Mouse (Mus musculus): ENCODE measurements around the gene Churc1. TPM values are rescaled to one million over a fixed set of nuclear protein-coding genes. Genes with fewer than 3 reads are reported as not detected.

The Churc1 gene
- polyA plus RNA-seq (2016; fragmentation: Nextera tagmentation; extraction: Ambion mirVana): 132 and 135 TPM in 2 replicates

DNA sequence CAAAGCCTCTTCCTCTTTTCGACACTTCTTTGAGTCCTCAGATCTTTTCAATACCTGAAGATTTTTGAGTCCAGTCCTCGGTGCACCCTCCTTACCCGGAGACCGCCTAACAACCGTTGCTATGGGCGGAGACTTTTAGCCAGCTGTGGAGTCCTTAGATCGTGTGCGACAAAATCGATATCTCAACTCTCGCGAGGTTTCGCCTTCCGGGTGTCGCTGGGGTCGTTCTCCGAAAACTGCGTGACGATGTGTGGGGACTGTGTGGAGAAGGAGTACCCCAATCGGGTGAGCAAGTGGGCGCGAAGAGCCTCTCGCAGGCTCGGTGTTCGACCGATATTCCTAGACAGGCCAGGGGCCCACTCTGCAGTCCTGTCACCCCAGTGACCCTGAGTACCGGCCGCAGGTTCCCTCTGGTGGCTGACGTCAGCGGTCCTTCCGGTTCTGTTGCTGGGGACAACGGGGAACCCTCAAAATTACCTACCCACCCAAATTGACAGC lies at the start of gene Churc1, which contains the start of gene Fntb:
Gene Churc1, plus strand, starts transcription at position 185 of the 498 bp plus-strand sequence.
Gene Fntb, plus strand, starts transcription at position 236 of the 498 bp plus-strand sequence.
- peak; percentile 92 for DNase-seq (ENCODE audit: low spot score)
- Histone ChIP-seq H3K27me3 (ENCODE audit: insufficient read depth, poor library complexity, severe bottlenecking) (no peaks in the 10 kb centered on the region), H3K27ac (peak within 1 kb of the TSS; percentile 97), H3K36me3 (no peaks in the 10 kb centered on the region), H3K4me3 (peak within 1 kb of the TSS; percentile 76), H3K9me3 (no peaks in the 10 kb centered on the region), H3K4me1 (replicated peaks) (peaks cover 11% of the 10 kb centered on the region)
- under 1% methylated on average over 31 of the region's 31 CpGs for WGBS

DNA sequence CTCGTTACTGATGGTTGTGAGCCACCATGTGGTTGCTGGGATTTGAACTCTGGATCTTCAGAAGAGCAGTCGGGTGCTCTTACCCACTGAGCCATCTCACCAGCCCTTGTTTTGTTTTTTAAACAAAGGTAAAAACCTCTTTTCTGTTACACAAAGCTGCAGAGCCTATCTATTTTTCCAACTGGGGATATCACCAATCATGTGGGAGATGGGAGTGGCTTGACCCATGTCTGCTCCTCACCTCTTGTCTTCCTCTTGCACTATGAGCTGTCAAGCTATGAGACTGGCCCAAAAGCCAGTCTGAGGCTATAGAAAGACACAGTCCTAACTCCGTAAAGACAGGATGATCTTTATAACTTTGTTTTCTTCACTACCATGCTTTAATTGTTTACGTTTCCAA lies 47.0 kb upstream of the Churc1 start:
- no peaks in the 10 kb centered on the region for H3K36me3 ChIP-seq
- no peaks in the 10 kb centered on the region for H3K4me1 ChIP-seq (replicated peaks)
- no peaks in the 10 kb centered on the region for H3K9me3 ChIP-seq
- WGBS: 82% methylated on average over 4 of the region's 4 CpGs
- no peak overlapping the region for H3K4me3 ChIP-seq
- H3K27ac ChIP-seq: no peak overlapping the region
- DNase-seq (ENCODE audit: low spot score): no peak
- H3K27me3 ChIP-seq (ENCODE audit: insufficient read depth, poor library complexity, severe bottlenecking): peaks cover 10% of the 10 kb centered on the region

DNA sequence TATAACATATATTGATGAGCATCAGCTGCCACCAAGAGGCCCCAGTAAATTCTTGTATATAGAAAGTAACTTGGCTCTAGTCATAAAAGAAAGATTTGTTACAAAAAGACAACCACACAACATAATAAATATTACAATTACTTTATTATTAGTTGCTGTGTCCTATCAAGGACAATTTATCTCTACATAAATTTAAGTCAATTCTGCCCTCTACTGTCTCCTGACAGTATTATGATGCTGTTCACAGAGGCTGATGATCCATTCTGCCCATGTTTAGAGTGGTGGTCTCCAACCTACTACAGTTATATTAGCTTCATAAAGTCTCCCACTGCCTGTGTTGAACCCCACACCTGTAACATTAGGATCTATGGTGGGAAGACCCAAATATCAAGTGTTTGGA lies 44.8 kb upstream of the Churc1 start:
- Histone ChIP-seq H3K36me3 (no peaks in the 10 kb centered on the region), H3K4me1 (replicated peaks) (no peaks in the 10 kb centered on the region), H3K27ac (no peak overlapping the region), H3K27me3 (ENCODE audit: insufficient read depth, poor library complexity, severe bottlenecking) (no peaks in the 10 kb centered on the region), H3K4me3 (no peak overlapping the region), H3K9me3 (no peaks in the 10 kb centered on the region)
- DNase-seq (ENCODE audit: low spot score): no peak

DNA sequence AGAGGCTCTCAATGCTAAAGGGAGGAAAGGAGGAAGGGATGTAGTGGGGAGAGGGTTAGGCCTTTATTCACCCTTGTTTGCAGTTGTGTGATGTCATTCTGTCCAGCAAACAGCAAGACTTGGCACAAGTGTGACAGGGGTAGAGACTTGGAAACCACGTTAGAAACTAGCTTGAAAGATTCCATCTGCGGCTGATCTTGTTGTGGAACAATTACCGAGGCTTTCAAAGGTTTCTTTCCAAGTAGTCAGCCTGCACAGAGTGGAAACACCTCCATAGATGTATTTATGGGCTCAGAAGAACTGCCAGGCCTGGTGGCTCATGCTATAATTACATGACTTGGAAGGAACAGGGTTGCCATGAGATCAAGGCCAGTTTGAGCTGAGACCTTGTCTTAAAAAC lies 43.3 kb upstream of the Churc1 start:
- H3K4me3 ChIP-seq: no peak overlapping the region
- no peaks in the 10 kb centered on the region for H3K36me3 ChIP-seq
- H3K27me3 ChIP-seq (ENCODE audit: insufficient read depth, poor library complexity, severe bottlenecking): no peaks in the 10 kb centered on the region
- DNase-seq (ENCODE audit: low spot score): no peak
- H3K27ac ChIP-seq: no peak overlapping the region
- no peaks in the 10 kb centered on the region for H3K4me1 ChIP-seq (replicated peaks)
- WGBS: 83% methylated on average over 3 of the region's 3 CpGs
- no peaks in the 10 kb centered on the region for H3K9me3 ChIP-seq

DNA sequence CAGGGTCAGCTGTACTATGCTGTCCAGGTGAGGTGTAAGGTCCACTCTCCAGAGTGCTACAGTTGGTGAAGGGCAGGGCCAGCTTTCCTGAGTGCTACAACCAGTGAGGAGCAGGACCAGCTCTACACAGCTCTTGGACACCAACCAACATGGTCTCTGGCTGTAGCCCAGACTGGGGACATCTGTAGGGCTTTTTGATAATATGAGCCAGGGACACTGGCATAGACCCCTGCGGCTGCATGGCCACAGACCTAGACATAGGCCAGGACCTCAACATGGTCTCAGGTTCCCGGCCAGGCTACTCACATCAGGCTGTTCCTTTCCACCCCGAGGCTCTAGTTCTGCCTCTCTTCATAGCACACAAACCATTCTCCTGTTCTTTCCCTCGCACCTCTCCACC lies 37.4 kb upstream of the Churc1 start:
- Histone ChIP-seq H3K4me3 (no peak overlapping the region), H3K27ac (no peak overlapping the region), H3K27me3 (ENCODE audit: insufficient read depth, poor library complexity, severe bottlenecking) (no peaks in the 10 kb centered on the region), H3K9me3 (no peaks in the 10 kb centered on the region), H3K4me1 (replicated peaks) (no peaks in the 10 kb centered on the region), H3K36me3 (no peaks in the 10 kb centered on the region)
- WGBS: 86% methylated on average over 4 of the region's 4 CpGs
- no peak for DNase-seq (ENCODE audit: low spot score)

DNA sequence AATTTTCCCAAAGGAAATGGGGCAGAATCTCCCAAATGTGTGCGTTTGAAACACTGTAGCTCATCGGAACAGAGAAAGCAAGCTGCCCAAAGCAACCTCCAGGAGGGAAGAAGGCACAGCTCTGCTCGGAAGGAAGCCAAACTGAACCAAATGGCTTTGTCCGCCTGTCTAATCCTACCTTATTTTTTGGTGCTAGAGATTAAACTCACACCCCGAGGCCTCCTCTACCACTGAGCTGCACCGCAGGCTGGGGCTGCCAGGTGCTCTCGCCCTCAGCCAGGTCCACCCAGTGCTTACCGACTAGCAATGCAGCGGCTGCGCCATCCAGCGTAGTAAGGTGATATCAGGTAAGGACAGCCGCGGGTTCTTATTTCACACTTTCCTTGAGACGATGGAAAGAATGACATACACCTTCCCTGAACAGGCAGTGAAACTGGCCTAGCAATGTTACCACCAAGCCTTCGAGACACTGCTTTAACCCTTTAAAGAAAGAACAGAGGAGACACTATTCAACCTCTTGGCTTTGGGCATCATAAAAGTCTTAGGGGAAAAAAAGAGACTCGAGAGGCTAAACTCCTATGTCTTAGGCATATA lies 14.4 kb upstream of the Churc1 start:
- no peaks in the 10 kb centered on the region for H3K36me3 ChIP-seq
- no peaks in the 10 kb centered on the region for H3K4me1 ChIP-seq (replicated peaks)
- 0 out of 2 replicates have a peak, but pooled peaks cover 4% of the 10 kb centered on the region for H3K9me3 ChIP-seq
- no peak for DNase-seq (ENCODE audit: low spot score)
- H3K4me3 ChIP-seq: no peak overlapping the region
- H3K27me3 ChIP-seq (ENCODE audit: insufficient read depth, poor library complexity, severe bottlenecking): no peaks in the 10 kb centered on the region
- WGBS: 81% methylated on average over 16 of the region's 16 CpGs
- no peak overlapping the region for H3K27ac ChIP-seq

DNA sequence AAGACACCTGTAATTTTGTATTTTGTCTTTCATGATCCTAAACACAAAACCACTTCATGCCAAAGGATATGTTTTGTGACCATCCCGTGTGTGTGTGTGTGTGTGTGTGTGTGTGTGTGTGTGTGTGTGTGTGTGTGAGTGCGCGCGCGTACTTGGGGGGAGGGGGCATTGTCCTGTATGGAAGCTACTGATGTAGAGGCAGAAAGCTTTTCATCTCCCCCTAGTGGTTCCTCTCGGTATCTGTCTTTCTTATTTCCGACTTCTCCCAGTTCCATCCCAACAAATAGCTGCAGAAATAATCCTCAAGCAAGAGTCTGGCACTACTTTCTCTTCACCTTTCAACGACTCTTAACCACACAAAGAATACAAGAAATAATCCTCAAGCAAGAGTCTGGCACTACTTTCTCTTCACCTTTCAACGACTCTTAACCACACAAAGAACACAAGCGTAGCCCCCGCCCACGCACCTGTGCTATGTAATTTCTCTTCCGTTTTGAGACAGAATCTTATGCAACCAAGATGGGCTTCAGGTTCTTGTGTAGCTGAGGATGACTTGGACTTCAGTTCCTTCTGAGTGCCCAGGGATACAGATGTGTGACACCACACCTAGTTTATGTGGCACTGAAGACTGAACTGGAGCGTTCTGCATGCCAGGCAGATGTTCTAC lies 12.6 kb upstream of the Churc1 start:
- 48% methylated on average over 14 of the region's 14 CpGs for WGBS
- H3K4me1 ChIP-seq (replicated peaks): no peaks in the 10 kb centered on the region
- peak; percentile 47 for DNase-seq (ENCODE audit: low spot score)
- no peaks in the 10 kb centered on the region for H3K27me3 ChIP-seq (ENCODE audit: insufficient read depth, poor library complexity, severe bottlenecking)
- no peak overlapping the region for H3K27ac ChIP-seq
- 0 out of 2 replicates have a peak, but pooled peaks cover 4% of the 10 kb centered on the region for H3K9me3 ChIP-seq
- no peaks in the 10 kb centered on the region for H3K36me3 ChIP-seq
- H3K4me3 ChIP-seq: no peak overlapping the region

DNA sequence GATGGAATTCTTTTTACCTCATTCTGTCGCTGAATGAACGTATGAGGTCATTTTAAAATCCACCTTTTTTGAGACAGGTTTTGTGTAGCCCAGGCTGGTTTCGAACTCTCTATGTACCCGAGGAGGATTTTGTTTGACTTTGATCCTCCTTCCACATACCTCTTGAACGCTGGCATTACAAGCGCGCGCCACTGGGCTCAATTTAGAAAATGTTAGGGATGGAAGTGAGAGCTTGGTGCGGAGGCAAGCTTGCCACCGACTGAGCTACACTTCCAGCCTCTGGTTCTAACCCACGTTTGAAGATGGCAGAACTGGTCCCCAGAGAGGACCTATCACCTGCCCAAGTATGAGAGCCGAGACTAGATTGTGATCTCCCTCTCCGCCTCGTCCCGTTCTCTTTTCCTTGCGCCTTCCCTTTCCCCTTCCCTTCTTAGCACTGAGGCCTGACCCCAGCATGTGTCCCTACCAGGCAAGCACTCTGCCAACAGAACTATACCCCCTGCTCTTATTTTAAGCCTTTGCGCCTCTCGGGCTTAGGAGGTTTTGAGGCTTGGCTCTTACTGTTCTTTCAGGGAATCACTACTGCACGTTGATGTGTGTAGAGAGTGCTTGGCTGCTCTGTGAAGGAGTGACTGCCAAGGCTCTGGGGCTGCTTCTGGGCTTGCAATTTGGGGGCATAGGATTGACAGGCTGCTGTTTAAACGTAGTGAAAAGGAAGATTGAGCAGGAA lies 728 bp downstream of the Churc1 start:
- peak; percentile 26 for DNase-seq (ENCODE audit: low spot score)

DNA sequence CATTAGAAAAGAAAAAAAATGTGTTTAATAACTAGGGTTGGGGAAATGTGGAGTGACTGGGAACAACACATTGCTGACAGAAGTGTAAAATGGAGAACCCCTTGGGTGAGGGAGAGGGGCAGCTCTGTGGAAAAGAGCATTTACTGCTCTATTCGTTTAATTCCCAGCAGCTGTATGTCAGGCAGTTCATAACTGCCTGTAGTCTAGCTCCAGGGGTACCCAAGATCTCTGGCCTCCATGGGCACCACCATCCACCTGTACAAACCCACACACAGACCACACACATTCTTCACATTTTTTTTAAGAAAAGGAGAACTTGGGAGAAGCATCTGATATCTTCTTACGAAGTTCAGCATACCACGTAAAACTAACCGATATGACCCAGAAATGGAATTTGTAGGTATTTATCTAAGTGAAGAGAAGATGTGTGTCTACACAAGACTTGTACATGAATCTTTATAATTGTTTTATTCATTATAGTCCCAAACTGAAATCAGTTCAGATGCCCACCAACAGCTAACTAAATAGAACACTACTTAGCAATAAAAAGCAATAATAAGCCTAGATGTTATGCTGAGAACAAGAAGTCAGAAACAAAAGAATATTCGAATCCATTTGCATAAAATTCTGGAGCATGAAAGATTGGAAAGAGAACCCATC lies 5.6 kb downstream of the Churc1 start:
- Histone ChIP-seq H3K9me3 (no peaks in the 10 kb centered on the region), H3K27me3 (ENCODE audit: insufficient read depth, poor library complexity, severe bottlenecking) (no peaks in the 10 kb centered on the region), H3K27ac (no peak overlapping the region), H3K36me3 (no peaks in the 10 kb centered on the region), H3K4me3 (no peak overlapping the region), H3K4me1 (replicated peaks) (peaks cover 12% of the 10 kb centered on the region)
- no peak for DNase-seq (ENCODE audit: low spot score)
- 87% methylated on average over 5 of the region's 5 CpGs for WGBS

More for the DNA sequence above, 728 bp downstream of the Churc1 start:
- no peaks in the 10 kb centered on the region for H3K9me3 ChIP-seq
- peak overlapping the region; percentile 76 for H3K4me3 ChIP-seq
- no peaks in the 10 kb centered on the region for H3K27me3 ChIP-seq (ENCODE audit: insufficient read depth, poor library complexity, severe bottlenecking)
- no peaks in the 10 kb centered on the region for H3K36me3 ChIP-seq
- WGBS: 34% methylated on average over 20 of the region's 20 CpGs
- H3K4me1 ChIP-seq (replicated peaks): peaks cover 11% of the 10 kb centered on the region
- H3K27ac ChIP-seq: peak overlapping the region; percentile 97

DNA sequence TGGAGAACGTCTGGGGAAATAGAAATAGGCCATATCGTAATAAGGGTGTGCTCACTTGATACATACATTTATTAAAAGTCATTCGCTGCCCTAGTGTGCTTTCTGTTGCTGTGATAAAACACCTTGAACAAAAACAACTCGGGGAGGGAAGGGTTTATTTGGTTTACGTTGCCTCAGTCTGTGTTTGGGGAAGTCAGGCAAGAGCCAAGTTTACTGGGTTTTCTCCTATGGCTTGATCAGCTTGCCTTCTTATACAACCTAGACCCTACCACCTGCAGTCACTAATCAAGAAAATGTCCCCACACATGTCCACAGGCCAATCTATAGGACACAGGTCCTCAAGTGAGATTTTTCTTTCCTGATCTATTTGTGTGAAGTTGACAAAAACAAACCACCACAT lies 6.2 kb downstream of the Churc1 start:
- H3K9me3 ChIP-seq: no peaks in the 10 kb centered on the region
- H3K27me3 ChIP-seq (ENCODE audit: insufficient read depth, poor library complexity, severe bottlenecking): no peaks in the 10 kb centered on the region
- no peak overlapping the region for H3K4me3 ChIP-seq
- DNase-seq (ENCODE audit: low spot score): no peak
- 89% methylated on average over 5 of the region's 5 CpGs for WGBS
- no peak overlapping the region for H3K27ac ChIP-seq
- H3K36me3 ChIP-seq: no peaks in the 10 kb centered on the region
- peaks cover 6% of the 10 kb centered on the region for H3K4me1 ChIP-seq (replicated peaks)

DNA sequence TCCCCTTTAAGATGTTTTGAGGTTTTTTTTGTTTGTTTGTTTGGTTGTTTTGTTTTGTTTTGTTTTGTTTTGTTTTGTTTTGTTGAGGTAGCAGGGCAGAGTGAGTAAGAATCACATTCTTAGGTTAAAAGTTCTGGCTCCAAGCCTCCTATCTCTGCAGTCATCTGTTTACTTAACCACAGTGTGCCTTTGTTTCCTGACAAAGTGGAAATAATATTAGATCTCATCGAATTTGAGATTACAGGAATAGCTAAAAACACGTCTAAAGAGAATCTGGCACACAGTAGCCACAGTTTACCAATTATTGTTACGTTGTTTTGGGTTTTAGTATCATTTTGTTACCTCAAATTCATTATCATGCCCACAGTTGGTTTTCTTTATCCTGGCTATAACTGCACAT lies 9.3 kb downstream of the Churc1 start:
- peaks cover 5% of the 10 kb centered on the region; the same call in 1 of the 2 replicates for H3K36me3 ChIP-seq
- no peak overlapping the region for H3K27ac ChIP-seq
- 85% methylated on average over 3 of the region's 3 CpGs for WGBS
- no peak overlapping the region for H3K4me3 ChIP-seq
- H3K27me3 ChIP-seq (ENCODE audit: insufficient read depth, poor library complexity, severe bottlenecking): no peaks in the 10 kb centered on the region
- no peak for DNase-seq (ENCODE audit: low spot score)
- no peaks in the 10 kb centered on the region for H3K9me3 ChIP-seq
- H3K4me1 ChIP-seq (replicated peaks): peaks cover 5% of the 10 kb centered on the region; the same call in 1 of the 2 replicates

DNA sequence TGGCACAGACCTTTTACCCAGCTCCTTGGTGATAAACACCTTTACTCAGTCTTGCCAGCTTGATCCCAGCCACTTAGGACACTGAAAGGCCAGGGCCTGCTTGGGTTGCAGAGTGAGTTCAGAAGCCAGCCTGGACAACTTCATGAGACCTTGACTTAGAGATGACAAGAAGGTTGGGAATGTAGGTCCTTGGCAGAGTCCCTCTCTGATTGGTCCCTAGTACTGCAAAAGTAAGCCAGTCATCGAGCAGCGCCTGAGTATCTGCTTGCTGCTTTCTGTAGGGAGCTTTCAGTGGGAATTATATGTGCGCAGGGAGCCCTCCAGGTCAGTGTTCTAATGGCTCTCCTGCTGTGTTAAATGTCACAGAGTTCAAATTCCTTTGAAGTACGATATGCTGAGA lies 9.8 kb downstream of the Churc1 start:
- Histone ChIP-seq H3K9me3 (no peaks in the 10 kb centered on the region), H3K4me1 (replicated peaks) (peaks cover 5% of the 10 kb centered on the region; the same call in 1 of the 2 replicates), H3K4me3 (no peak overlapping the region), H3K36me3 (peaks cover 5% of the 10 kb centered on the region; the same call in 1 of the 2 replicates), H3K27me3 (ENCODE audit: insufficient read depth, poor library complexity, severe bottlenecking) (no peaks in the 10 kb centered on the region), H3K27ac (no peak overlapping the region)
- WGBS: 60% methylated on average over 4 of the region's 4 CpGs
- no peak for DNase-seq (ENCODE audit: low spot score)
